Mouse (Mus musculus) liver, embryonic 13.5 days (tissue): ENCODE measurements around the gene Rpl9-ps6. TPM values are rescaled to one million over a fixed set of nuclear protein-coding genes. Genes with fewer than 3 reads are reported as not detected.
"Not testable (repeated sequence)": the region's sequence is repeated elsewhere in the genome, so short reads cannot be mapped to it uniquely, and the experiment has no call there.

Experiments used
- ATAC-seq: fragments of 200-750 bp; cut with Nextera tagmentation; 2 replicates; pipeline ENCODE4 v1.8.0; 2017; ENCODE audit warnings: low read depth, mild to moderate bottlenecking, moderate number of reproducible peaks, moderate library complexity
- DNase-seq: peaks from one replicate; pipeline ENCODE4 v3.0.0; 2022
- H3K27ac ChIP-seq: fragments of 300-500 bp; sonication (generic); 2 replicates; pipeline ENCODE4 v1.5.1; 2015; ENCODE audit warnings: moderate library complexity, mild to moderate bottlenecking, inconsistent platforms
- H3K27me3 ChIP-seq: fragments of 300-500 bp; sonication (generic); 2 replicates; pipeline ENCODE4 v1.6.1; 2015; ENCODE audit warnings: mild to moderate bottlenecking, inconsistent platforms
- H3K36me3 ChIP-seq: fragments of 300-500 bp; sonication (generic); 2 replicates; pipeline ENCODE4 v1.6.1; 2015; ENCODE audit warnings: mild to moderate bottlenecking, inconsistent platforms
- H3K4me1 ChIP-seq: fragments of 300-500 bp; sonication (generic); replicated peaks from 2 replicates; pipeline ENCODE4 v1.6.1; 2015; ENCODE audit warnings: inconsistent platforms
- H3K4me2 ChIP-seq: fragments of 300-500 bp; sonication (generic); 2 replicates; pipeline ENCODE4 v1.6.1; 2015; ENCODE audit warnings: inconsistent platforms, mild to moderate bottlenecking, moderate library complexity
- H3K4me3 ChIP-seq: fragments of 300-500 bp; sonication (generic); replicated peaks from 2 replicates; pipeline ENCODE4 v1.5.1; 2015; ENCODE audit warnings: mild to moderate bottlenecking, inconsistent platforms
- H3K9ac ChIP-seq: fragments of 300-500 bp; sonication (generic); 2 replicates; pipeline ENCODE4 v1.6.1; 2015; ENCODE audit warnings: mild to moderate bottlenecking, inconsistent platforms
- H3K9me3 ChIP-seq: fragments of 300-500 bp; sonication (generic); replicated peaks from 2 replicates; pipeline ENCODE4 v1.6.1; 2016; ENCODE audit warnings: inconsistent platforms
- WGBS: fragments of 180-500 bp; shearing (Covaris S2); methylation state at CpG from one replicate; pipeline ENCODE4 v1.1.7; 2015; ENCODE audit not compliant: insufficient replicate concordance; 5-methylcytosine and 5-hydroxymethylcytosine counted together
- polyA plus RNA-seq: library from polyadenylated mRNA; unstranded; fragments of >200 nt; fragmentation: Nextera tagmentation; extraction: Ambion mirVana; gene quantifications from 2 replicates; pipeline ENCODE4 v1.2.1, GENCODE M21; 2015

Rpl9-ps6 gene
- polyA plus RNA-seq, 1 experiment from 2014 or later = 99.8 TPM

DNA sequence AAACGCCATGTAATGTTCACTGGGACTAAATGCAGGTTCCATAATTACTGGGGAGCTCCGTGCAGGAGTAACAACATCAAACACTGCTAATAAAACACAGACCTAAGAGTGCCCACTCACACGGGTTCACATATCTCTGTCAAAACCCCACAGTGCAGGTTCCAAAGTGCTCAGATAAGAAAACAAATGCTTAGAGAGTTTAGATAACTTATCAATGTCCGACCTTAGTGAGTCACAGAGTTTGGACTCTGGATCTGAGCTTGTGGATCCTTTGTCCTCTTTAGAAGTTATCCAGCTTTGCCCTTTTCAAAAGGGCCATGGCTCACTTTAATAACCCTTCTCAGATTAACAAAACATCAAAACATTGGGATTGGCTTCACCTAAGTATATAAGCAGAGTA, 15.1 kb upstream of the Rpl9-ps6 start:
- H3K4me1 ChIP-seq = peaks cover 81% of the 10 kb centered on the region
- peak overlapping the region; percentile 84 for H3K27ac ChIP-seq

DNA sequence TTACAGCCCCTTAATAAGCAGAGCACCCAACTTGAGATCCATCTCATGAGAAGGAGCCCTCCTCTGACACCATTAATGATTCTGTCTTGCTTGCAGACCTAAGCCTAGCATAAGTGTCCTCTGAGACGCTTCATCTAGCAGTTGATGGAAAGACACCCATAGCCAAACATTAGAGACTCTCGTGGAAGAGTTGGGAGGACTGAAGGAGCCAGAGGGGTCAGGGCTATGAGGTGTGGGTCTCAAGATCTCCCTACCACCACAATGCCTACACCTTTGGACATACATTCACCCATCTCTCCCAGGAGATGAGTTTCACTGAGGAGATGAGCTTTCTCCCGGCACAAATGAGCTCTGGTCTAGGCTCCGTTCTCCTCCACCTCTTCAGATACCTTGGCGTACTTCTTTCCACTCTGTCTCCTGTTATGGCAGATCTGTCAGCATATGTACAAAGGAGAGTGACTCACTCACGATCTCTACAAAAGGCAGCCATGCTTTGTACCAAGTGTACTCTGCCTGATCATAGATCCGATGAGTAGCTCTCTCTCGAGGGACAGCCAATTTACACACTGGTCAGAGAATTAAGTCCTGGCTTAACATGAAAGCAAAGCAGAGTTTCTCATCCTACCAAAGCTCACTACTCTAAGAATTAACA, 14.5 kb upstream of the Rpl9-ps6 start:
- H3K27ac ChIP-seq = peak overlapping the region; percentile 84
- 71% methylated on average over 8 of the region's 8 CpGs for WGBS

More for the DNA sequence above, 15.1 kb upstream of the Rpl9-ps6 start:
- ATAC-seq (peak; percentile 16), DNase-seq (no peak)
- H3K9ac ChIP-seq = peak overlapping the region; percentile 54
- H3K4me2 ChIP-seq = peak overlapping the region; percentile 10; the same call in 1 of the 2 replicates
- H3K4me3 ChIP-seq = no peak overlapping the region
- H3K9me3 ChIP-seq = no peaks in the 10 kb centered on the region
- no peaks in the 10 kb centered on the region for H3K27me3 ChIP-seq
- 16% methylated on average over 4 of the region's 4 CpGs for WGBS
- no peaks in the 10 kb centered on the region for H3K36me3 ChIP-seq

DNA sequence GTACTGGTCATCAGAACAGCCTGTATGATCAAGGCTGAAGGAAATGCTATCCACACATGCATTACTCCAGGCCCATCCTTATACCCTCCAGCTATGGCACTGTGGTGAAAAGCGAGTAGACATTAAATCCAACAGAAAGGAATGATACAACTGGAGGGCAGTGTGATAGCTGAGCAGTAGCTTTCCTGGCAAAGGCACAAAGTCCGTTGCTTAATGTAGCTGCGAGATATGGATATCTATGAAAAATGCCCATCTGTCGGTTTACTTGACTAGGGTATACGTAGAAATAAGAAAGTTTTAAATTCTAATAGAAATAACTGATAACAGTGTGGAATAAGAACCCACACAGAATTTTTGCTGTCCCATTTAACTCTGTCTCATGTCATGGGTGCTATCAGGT, 13.9 kb upstream of the Rpl9-ps6 start:
- Histone ChIP-seq H3K27me3 (no peaks in the 10 kb centered on the region), H3K4me3 (no peak overlapping the region), H3K9me3 (no peaks in the 10 kb centered on the region), H3K4me2 (no peak overlapping the region), H3K27ac (peak overlapping the region; percentile 84), H3K36me3 (no peaks in the 10 kb centered on the region), H3K9ac (peak overlapping the region; percentile 54; the same call in 1 of the 2 replicates), H3K4me1 (peaks cover 93% of the 10 kb centered on the region)
- no peak for DNase-seq
- ATAC-seq = peak; percentile 30
- 23% methylated on average over 5 of the region's 5 CpGs for WGBS

More for the DNA sequence above, 14.5 kb upstream of the Rpl9-ps6 start:
- Histone ChIP-seq H3K36me3 (no peaks in the 10 kb centered on the region), H3K4me1 (peaks cover 87% of the 10 kb centered on the region), H3K9ac (peak overlapping the region; percentile 54; the same call in 1 of the 2 replicates), H3K9me3 (no peaks in the 10 kb centered on the region), H3K4me3 (no peak overlapping the region), H3K27me3 (no peaks in the 10 kb centered on the region), H3K4me2 (peak overlapping the region; percentile 10; the same call in 1 of the 2 replicates)
- no peak for DNase-seq
- ATAC-seq = no peak

GRCm38 (mm10) chr19:32476712-32477052, 10.3 kb upstream of the Rpl9-ps6 start:
- Histone ChIP-seq H3K4me2 (peak overlapping the region; percentile 56; the same call in 1 of the 2 replicates), H3K27ac (peak overlapping the region; percentile 95), H3K9me3 (no peaks in the 10 kb centered on the region), H3K27me3 (no peaks in the 10 kb centered on the region), H3K9ac (peak overlapping the region; percentile 61; the same call in 1 of the 2 replicates), H3K36me3 (0 out of 2 replicates have a peak, but pooled peaks cover 4% of the 10 kb centered on the region), H3K4me1 (peaks cover 74% of the 10 kb centered on the region), H3K4me3 (no peak overlapping the region)
- WGBS = 34% methylated on average over 4 of the region's 4 CpGs
- DNase-seq (no peak), ATAC-seq (peak; percentile 29; the same call in 1 of the 2 replicates)

DNA sequence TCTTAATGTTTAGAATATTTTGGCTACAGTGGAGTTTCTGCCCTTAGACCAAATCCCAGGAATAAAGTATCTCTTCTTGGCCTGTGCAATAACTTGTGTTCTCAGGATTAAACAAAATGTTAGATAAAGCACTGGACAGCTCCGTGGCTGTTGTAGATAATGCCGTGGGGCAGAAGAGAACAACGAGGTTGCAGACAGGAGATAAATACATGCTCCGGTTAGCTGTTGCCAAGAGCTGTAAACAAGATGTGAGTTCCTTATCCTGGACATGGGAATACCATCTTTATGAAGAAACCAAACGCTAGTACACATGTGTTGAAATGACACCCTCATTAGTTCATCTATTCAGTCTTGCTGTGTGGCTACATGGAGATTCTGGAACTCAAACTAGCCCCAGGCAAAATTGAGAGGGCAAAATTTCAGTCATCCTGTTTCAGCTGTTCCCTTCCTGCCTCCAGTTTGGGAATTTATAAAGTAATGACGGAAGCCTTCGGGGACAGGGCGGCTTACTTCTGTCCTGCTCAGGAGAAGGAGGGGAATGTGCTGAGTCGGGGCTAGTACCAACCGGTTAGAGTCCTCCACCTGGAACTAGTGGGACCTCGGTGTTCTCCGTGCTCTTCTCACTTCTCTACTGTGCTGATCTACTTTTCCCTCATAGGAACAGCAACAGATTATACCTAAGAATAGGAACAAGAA, 9.8 kb upstream of the Rpl9-ps6 start:
- peak overlapping the region; percentile 21; the same call in 1 of the 2 replicates for H3K4me3 ChIP-seq
- H3K36me3 ChIP-seq = 0 out of 2 replicates have a peak, but pooled peaks cover 4% of the 10 kb centered on the region
- peak overlapping the region; percentile 61 for H3K9ac ChIP-seq
- H3K27ac ChIP-seq = peak overlapping the region; percentile 95
- no peaks in the 10 kb centered on the region for H3K27me3 ChIP-seq
- peak overlapping the region; percentile 56 for H3K4me2 ChIP-seq
- ATAC-seq (peak; percentile 91), DNase-seq (peak; percentile 75)
- no peaks in the 10 kb centered on the region for H3K9me3 ChIP-seq
- 39% methylated on average over 12 of the region's 12 CpGs for WGBS
- H3K4me1 ChIP-seq = peaks cover 69% of the 10 kb centered on the region

DNA sequence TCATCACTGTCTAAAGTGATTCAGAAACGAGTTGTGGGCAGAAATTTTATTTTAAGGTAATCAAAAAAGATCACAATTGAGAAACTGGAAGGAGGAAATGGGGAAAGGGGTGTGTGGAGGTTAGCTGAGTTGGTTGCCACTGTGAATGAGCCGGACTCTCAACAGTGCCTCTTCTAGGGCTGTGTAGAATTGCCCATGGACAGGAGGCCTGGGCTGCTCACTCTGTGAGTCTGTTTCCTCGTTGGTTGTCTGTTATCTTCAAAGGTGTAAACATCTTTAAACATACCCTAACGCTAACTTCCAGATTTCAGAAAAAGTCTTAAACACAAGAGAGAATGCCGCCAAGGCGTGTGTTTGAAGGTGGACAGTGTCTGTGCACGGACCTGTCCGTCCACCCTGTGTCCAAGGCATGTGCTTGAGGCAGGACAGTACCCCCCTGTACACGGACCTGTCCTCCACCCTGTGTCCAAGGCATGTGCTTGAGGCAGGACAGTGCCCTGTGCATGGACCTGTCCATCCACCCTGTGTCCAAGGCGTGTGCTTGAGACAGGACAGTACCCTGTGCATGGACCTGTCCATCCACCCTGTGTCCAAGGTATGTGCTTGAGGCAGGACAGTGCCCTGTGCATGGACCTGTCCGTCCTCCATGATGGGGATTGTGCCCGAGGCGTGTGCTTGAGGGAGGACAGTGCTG, 4.3 kb upstream of the Rpl9-ps6 start:
- Histone ChIP-seq H3K27ac (no peak overlapping the region), H3K27me3 (no peaks in the 10 kb centered on the region), H3K4me3 (0 out of 2 replicates have a peak overlapping the region, but pooled peaks have one; percentile 2), H3K9me3 (no peaks in the 10 kb centered on the region), H3K36me3 (0 out of 2 replicates have a peak, but pooled peaks cover 4% of the 10 kb centered on the region), H3K4me1 (peaks cover 35% of the 10 kb centered on the region), H3K9ac (no peak overlapping the region), H3K4me2 (peak overlapping the region; percentile 32; the same call in 1 of the 2 replicates)
- ATAC-seq (peak; percentile 24), DNase-seq (no peak)
- 77% methylated on average over 13 of the region's 13 CpGs for WGBS

- H3K4me3 ChIP-seq = 0 out of 2 replicates have a peak overlapping the region, but pooled peaks have one; percentile 2
- DNase-seq (no peak), ATAC-seq (peak; percentile 49)
- H3K9me3 ChIP-seq = no peaks in the 10 kb centered on the region
- no peak overlapping the region for H3K27ac ChIP-seq
- H3K4me2 ChIP-seq = peak overlapping the region; percentile 32; the same call in 1 of the 2 replicates
- 20% methylated on average over 6 of the region's 6 CpGs for WGBS
- no peak overlapping the region for H3K9ac ChIP-seq
- H3K36me3 ChIP-seq = 0 out of 2 replicates have a peak, but pooled peaks cover 4% of the 10 kb centered on the region
- peaks cover 32% of the 10 kb centered on the region for H3K4me1 ChIP-seq
- no peaks in the 10 kb centered on the region for H3K27me3 ChIP-seq
These were observed 3.7 kb upstream of the Rpl9-ps6 start for GRCm38 (mm10) chr19:32470059-32470497.

DNA sequence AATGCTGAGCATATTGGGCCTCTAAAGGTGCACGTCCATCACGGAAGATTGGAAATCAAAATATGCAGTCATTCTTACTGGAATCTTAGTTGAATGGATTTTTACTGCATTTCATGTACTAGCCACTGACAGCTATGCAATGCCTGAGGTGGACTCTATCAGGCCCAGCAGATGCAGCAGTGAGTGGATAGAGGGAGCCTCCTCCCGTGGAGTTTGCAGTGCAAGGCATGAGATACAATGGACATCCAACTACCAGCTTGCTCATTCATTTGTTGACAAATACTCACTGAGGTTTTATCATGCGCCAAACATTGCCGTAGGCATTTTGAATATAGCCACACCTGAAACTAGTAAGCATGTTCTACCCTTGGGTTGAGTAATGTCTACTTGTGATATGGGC, 947 bp upstream of the Rpl9-ps6 start:
- H3K27ac ChIP-seq = no peak overlapping the region
- peak; percentile 46; the same call in 1 of the 2 replicates for ATAC-seq
- H3K4me3 ChIP-seq = no peak overlapping the region
- no peaks in the 10 kb centered on the region for H3K27me3 ChIP-seq
- peaks cover 22% of the 10 kb centered on the region for H3K4me1 ChIP-seq
- no peak for DNase-seq
- no peaks in the 10 kb centered on the region for H3K9me3 ChIP-seq
- peak overlapping the region; percentile 9; the same call in 1 of the 2 replicates for H3K9ac ChIP-seq
- no peak overlapping the region for H3K4me2 ChIP-seq
- 55% methylated on average over 5 of the region's 5 CpGs for WGBS
- no peaks in the 10 kb centered on the region for H3K36me3 ChIP-seq

DNA sequence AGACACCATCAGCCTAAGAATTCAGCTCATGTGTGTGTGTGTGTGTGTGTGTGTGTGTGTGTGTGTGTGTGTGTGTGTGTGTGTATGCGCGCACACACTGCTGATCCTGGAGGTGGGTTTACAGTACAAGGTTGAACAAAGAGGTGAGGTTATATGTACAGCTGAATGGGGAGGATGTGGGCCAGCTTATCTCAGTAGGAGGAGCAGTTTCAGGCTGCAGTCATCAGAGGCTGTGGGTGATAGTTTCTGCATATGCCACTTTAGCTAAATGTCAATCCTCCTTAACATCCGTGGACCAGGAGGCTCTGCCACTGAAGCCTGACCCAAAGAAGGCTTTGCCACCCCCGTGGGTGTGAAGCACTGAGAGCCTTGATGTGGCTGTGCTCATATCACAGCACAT, 1.1 kb downstream of the Rpl9-ps6 start:
- no peak for ATAC-seq
- Histone ChIP-seq H3K27ac (no peak overlapping the region), H3K27me3 (no peaks in the 10 kb centered on the region), H3K4me3 (no peak overlapping the region), H3K36me3 (no peaks in the 10 kb centered on the region), H3K4me1 (peaks cover 14% of the 10 kb centered on the region), H3K9me3 (no peaks in the 10 kb centered on the region), H3K4me2 (no peak overlapping the region), H3K9ac (no peak overlapping the region)
- DNase-seq = no peak
- 55% methylated on average over 4 of the region's 4 CpGs for WGBS

DNA sequence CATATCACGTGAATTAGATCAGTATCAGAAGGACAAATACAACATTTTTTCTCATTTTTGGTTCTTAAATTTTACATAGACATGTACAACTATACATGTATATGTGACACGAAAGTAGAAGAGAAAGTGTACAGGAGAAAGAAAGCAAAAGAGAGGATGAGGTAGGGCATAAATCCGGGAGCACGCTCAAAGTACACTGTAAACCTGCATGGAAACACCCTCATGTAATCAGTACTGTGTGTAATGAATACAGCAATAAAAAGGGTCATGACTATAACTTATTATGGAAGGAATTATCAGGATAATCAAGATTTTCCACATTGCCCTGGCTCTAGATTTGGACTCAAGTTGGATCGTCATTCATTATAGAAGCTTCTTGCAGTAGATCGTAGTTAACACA, 3.3 kb downstream of the Rpl9-ps6 start:
- no peak overlapping the region for H3K9ac ChIP-seq
- H3K4me1 ChIP-seq = peaks cover 10% of the 10 kb centered on the region
- no peak overlapping the region for H3K4me3 ChIP-seq
- H3K27me3 ChIP-seq = no peaks in the 10 kb centered on the region
- no peak overlapping the region for H3K27ac ChIP-seq
- ATAC-seq (no peak), DNase-seq (no peak)
- no peaks in the 10 kb centered on the region for H3K9me3 ChIP-seq
- H3K36me3 ChIP-seq = no peaks in the 10 kb centered on the region
- H3K4me2 ChIP-seq = no peak overlapping the region
- WGBS = 77% methylated on average over 6 of the region's 6 CpGs

- not testable (repeated sequence) for H3K9me3 ChIP-seq, H3K4me3 ChIP-seq, H3K36me3 ChIP-seq, H3K4me2 ChIP-seq, H3K27ac ChIP-seq, ATAC-seq, H3K27me3 ChIP-seq, H3K4me1 ChIP-seq, DNase-seq, H3K9ac ChIP-seq
- WGBS = 75% methylated on average over 8 of the region's 8 CpGs
These were observed 8.7 kb downstream of the Rpl9-ps6 start for GRCm38 (mm10) chr19:32457631-32458030.
